Comparison of ENCODE assay signal across 1 mouse cellular context in the genomic region with DNA sequence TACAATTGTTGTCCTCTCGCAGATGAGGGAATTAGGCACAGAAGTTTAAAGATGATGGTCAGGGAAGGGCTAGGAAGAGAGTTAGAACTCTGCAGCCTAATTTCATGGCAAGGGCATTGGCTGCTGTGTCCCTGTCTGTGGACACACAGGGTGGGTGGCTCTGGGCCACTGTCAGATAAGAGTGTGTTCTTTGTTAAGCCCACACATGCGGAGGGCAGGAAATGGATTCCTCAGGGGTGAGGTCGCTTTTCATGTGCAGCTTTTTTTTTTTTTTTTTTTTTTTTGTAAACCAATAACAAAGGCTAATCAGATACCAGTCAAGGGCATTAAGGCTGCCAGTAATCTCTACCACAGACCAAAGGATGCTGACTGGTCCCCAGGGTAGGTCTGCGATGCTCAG.
TF ChIP-seq lines count a peak whose summit lies in the region.

No protein-coding gene starts in this region.

TF ChIP-seq in MEL, 35 proteins besides CTCF, POLR2A, EP300 and RAD21 (continued from another document):
- TF ChIP-seq TCF12 (IDR thresholded peaks at IDR 0.05; ENCODE audit: low read depth, low read length) = no peak
- TF ChIP-seq USF1 (IDR thresholded peaks at IDR 0.05; ENCODE audit: low read depth, low read length) = no peak
- no peak for TF ChIP-seq USF2 (IDR thresholded peaks at IDR 0.05; ENCODE audit: borderline replicate concordance in 1 of 2, insufficient read depth in 1 of 2, low read depth in 1 of 2, low read length in 2 of 2)
